Mouse (Mus musculus): Measurements from ENCODE around the gene Ncaph2. TPM values are rescaled to one million over a fixed set of nuclear protein-coding genes. Genes with fewer than 3 reads are reported as not detected.

Gene Ncaph2
- polyA plus RNA-seq, 1 experiment = 59.3 TPM

DNA sequence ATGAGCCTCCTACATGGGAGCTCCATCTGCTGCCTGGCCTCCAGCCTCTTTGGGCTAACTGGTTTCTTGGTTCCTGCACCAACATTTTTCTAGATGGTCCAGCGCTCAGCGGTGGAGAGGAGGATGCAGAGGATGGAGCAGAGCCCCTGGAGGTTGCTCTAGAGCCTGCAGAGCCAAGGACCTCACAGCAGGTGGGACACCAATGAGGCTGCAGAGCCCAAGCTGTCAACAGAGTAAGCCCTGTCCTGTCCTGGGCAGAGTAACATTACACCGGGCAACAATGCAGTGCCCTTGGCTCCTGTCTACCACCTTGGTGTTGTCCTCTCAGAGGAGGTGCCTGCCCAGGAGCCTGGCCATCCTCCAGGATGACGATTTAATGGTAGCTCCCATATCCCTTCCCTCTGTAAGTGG, 9.6 kb downstream of the Ncaph2 start:
- Histone ChIP-seq H3K4me1 (ENCODE audit: control insufficient read depth, insufficient read depth, insufficient read length, low read length) (no peaks in the 10 kb centered on the region), H3K27ac (replicated peaks; ENCODE audit: low read depth, low read length) (no peak overlapping the region), H3K4me3 (ENCODE audit: insufficient read depth, low read depth, low read length) (no peak overlapping the region)

DNA sequence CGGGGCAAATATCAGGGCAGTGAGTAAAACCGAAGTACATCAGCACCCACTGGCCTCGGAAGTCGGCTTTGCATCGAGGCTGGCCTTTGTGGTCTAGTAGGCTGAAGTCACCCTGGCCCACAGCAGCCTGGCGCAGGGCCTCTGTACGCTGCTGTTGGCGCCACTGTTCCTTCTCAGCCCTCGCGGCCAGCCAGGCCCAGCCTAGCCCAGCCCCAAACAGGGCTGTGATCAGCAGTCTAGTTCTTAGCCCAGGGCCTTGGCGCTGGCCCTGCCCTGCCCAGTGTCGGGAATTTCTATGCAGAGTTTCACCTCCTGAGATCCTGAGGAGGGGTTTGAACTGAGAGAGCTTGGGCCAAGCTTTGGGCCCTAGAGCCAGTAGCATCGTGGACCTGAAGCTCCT, 16.5 kb downstream of the Ncaph2 start:
- Histone ChIP-seq H3K4me1 (ENCODE audit: control insufficient read depth, insufficient read depth, insufficient read length, low read length) (peaks cover 6% of the 10 kb centered on the region; the same call in 1 of the 2 replicates), H3K4me3 (ENCODE audit: insufficient read depth, low read depth, low read length) (no peak overlapping the region), H3K27ac (replicated peaks; ENCODE audit: low read depth, low read length) (no peak overlapping the region)

DNA sequence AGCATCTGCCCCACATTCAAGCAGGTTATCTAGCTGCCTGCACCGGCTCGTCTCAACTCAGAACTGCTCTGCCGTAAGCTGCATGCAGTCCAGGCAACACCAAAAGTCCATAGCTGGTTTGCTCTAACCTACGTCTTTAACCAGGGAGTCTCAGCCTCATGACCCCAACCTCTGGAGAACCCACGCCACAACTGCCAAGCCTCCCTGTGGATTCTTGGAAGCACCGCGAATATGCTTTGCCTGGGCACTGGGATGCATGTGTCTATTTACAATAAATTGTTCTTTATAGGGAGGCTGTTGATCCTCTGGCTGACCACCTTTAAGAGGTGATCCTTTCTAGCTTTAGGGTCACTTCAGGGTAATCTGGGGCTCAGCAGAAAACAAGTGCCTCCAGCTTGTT, 17.0 kb downstream of the Ncaph2 start:
- peaks cover 6% of the 10 kb centered on the region; the same call in 1 of the 2 replicates for H3K4me1 ChIP-seq (ENCODE audit: control insufficient read depth, insufficient read depth, insufficient read length, low read length)
- no peak overlapping the region; the same call in 1 of the 2 replicates for H3K27ac ChIP-seq (replicated peaks; ENCODE audit: low read depth, low read length)
- peak overlapping the region; percentile 87 for H3K4me3 ChIP-seq (ENCODE audit: insufficient read depth, low read depth, low read length)

DNA sequence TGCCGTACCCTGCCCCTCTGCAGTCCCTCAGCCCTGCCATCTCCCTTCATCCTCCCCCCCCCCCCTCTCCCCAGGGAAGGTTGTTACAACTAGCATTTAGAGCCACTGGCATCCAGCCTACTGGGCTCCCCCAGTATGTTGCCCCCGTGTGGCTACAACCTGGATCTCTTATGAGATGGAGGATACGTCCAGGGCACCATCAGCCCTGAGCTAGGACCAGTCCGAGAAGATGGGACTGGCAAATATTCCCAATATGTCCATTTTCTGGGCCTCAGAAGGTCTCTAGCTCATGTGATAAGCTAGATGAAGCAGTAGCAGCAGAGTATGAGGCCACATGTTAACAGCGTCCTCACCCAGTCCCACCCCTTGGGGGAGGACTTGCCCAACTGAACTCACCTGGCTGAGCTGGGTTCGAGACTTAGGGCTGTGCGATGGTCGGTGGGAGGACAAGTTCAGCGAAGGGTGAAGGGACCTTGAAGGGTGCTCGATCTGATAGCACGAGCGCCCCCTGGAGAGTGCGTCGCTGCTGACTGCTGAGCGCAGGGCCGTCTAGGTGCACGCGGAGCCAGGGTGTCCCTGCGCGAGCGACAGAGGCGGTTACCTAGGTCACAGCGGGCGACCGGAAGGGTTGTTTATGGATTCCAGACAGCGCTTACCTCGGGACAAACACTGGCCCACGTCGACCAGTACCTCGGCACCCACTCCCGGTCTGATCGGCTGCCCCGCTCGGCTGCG, 17.7 kb downstream of the Ncaph2 start:
- peak overlapping the region; percentile 87 for H3K4me3 ChIP-seq (ENCODE audit: insufficient read depth, low read depth, low read length)
- H3K4me1 ChIP-seq (ENCODE audit: control insufficient read depth, insufficient read depth, insufficient read length, low read length) = peaks cover 6% of the 10 kb centered on the region; the same call in 1 of the 2 replicates
- H3K27ac ChIP-seq (replicated peaks; ENCODE audit: low read depth, low read length) = peak overlapping the region; percentile 94

DNA sequence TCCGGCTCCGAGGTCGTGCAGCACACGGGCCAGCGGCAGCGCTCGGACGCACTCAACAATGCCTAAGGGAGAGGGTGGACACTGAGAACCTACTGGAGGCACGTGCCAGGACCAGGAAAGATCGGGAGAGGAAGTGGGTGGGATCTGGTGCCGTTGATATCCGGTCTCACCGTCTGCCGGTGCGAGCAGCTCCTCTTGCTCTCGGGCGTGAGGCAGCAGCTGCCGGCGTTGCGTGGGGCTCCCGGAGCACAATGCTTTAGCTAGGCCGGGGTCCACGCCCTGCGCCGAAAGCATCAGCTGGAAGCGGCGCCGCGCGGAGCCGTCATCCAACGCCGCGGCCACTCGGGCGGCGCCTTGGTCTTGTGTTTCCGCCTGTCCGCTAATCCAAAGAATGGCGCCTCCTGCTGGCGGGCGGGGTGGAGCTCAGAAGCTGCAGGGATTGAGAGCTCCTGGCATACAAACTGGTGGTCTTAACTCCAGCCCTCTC, 18.3 kb downstream of the Ncaph2 start, which contains the start of gene Sco2:
Gene Sco2 (minus strand): TSS at position 85 of the 487 bp plus-strand sequence.
- Histone ChIP-seq H3K4me3 (ENCODE audit: insufficient read depth, low read depth, low read length) (peak within 1 kb of the TSS; percentile 87), H3K27ac (replicated peaks; ENCODE audit: low read depth, low read length) (peak within 1 kb of the TSS; percentile 94), H3K4me1 (ENCODE audit: control insufficient read depth, insufficient read depth, insufficient read length, low read length) (peaks cover 6% of the 10 kb centered on the region; the same call in 1 of the 2 replicates)

DNA sequence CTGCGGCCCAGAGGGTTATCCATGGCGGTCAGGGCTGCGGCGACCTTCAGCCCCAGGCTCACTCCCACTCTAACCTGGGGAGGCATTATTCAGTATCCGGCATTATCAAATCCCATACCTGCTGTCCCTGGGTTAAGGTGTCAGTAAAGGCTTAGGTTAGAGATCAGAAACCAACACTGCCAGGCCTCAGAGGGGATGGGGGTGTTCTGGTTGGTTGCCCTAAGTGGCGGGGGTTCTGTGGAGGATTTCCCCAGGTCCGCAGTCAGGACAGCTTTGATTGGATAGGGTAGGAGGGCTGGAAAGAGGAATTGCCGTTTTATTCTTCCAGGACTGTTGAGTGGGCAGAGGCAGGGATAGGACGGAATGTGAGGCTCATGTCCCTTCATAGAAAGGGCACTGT, 18.8 kb downstream of the Ncaph2 start:
- peak overlapping the region; percentile 25 for H3K27ac ChIP-seq (replicated peaks; ENCODE audit: low read depth, low read length)
- peaks cover 6% of the 10 kb centered on the region; the same call in 1 of the 2 replicates for H3K4me1 ChIP-seq (ENCODE audit: control insufficient read depth, insufficient read depth, insufficient read length, low read length)
- peak overlapping the region; percentile 87 for H3K4me3 ChIP-seq (ENCODE audit: insufficient read depth, low read depth, low read length)

DNA sequence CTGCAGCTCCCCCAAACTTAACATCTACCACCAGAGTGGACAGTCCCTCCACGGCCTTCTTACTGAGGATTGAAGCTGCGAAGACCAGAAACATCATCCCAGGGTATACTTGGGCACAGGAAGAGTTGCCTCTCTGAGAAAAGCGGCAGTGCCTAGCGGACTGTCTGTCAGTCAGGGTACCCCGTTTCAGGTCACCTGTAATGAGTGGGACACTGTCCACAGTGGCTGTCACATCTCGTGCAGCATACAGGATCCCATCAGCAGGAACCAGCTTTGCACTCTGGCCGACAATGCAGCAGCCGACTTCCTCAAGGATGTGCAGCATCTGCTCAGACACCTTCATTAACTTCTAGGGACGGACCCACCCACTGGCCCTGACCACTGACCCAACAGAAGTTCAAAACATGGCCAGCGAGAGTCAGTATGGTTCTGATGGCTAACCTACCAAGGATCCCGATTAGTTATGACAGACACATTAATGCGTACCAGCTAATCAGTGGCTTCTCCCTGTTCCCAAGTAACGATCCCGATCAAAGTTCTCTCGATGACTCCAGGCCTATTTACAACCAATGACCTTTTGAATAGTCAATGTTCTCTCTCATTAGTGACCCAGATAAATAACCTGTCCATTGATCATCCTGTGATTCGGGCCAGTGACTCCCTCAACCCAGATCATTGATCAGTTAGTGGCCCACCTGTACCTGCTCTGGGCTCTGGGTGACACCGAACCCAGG, 19.4 kb downstream of the Ncaph2 start:
- no peak overlapping the region for H3K27ac ChIP-seq (replicated peaks; ENCODE audit: low read depth, low read length)
- H3K4me3 ChIP-seq (ENCODE audit: insufficient read depth, low read depth, low read length) = peak overlapping the region; percentile 87; the same call in 1 of the 2 replicates
- peaks cover 6% of the 10 kb centered on the region; the same call in 1 of the 2 replicates for H3K4me1 ChIP-seq (ENCODE audit: control insufficient read depth, insufficient read depth, insufficient read length, low read length)

DNA sequence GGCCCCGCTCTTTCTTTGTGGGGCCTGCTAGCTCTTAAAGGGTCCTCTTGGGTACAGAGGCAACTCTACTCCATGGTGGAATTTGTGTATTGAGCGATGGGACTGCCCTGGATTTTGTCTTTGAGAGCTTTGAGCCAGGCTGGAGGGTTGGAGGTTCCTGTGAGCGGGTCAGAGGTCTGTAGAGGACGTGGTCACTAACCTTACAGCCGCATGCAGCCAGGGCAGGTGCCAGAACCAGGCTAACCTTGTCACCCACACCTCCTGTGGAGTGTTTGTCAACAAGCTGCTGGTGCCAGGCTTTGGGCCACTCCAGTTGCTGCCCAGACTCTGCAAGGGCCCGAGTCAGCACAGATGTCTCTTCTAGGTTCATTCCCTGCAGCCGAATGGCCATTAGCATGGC, 20.5 kb downstream of the Ncaph2 start:
- peaks cover 6% of the 10 kb centered on the region; the same call in 1 of the 2 replicates for H3K4me1 ChIP-seq (ENCODE audit: control insufficient read depth, insufficient read depth, insufficient read length, low read length)
- no peak overlapping the region for H3K4me3 ChIP-seq (ENCODE audit: insufficient read depth, low read depth, low read length)
- no peak overlapping the region for H3K27ac ChIP-seq (replicated peaks; ENCODE audit: low read depth, low read length)

DNA sequence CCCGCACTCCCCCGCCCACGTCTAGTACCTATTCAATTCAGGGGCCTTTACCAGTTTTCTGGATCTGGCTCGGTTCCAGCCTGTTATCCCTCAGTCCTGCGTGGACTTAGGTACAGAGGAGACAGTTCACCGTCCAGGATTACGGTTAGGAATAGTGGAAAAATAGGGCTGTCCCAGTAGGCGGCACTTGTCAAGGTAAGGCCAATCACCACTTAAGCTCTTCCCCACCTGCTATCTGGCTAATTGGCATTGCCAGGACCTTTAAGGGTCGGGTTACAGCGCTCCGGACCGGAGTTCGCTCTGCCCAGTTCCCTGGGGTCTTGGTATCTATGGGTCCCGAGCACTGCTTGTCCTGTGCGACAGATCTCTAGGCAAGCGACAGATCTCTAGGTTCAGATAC, 21.4 kb downstream of the Ncaph2 start, which contains the start of gene Tymp:
Gene Tymp (minus strand): TSS at position 83 of the 400 bp plus-strand sequence.
- H3K4me3 ChIP-seq (ENCODE audit: insufficient read depth, low read depth, low read length) = no peak within 1 kb of the TSS
- no peak within 1 kb of the TSS for H3K27ac ChIP-seq (replicated peaks; ENCODE audit: low read depth, low read length)
- H3K4me1 ChIP-seq (ENCODE audit: control insufficient read depth, insufficient read depth, insufficient read length, low read length) = peaks cover 6% of the 10 kb centered on the region; the same call in 1 of the 2 replicates

DNA sequence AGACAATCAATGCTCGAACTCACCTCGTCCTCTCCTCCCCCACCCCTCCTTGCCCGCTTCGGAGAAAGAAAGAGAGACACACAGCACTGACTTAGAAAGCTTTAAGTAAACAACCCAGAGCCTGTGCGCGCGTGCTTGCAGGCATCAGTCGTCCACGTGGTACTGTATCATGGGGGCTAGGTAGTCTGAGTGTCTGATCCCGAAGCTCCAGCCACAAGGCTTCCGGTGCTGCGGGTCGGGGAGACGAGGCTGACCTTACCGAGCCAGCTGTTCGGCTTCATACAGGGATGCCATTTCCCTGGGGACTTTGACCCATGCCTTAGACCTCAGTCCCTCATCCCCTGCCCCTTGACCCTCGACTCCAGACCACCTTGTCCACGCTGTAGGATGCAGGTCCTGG, 21.8 kb downstream of the Ncaph2 start:
- Histone ChIP-seq H3K4me3 (ENCODE audit: insufficient read depth, low read depth, low read length) (no peak overlapping the region), H3K4me1 (ENCODE audit: control insufficient read depth, insufficient read depth, insufficient read length, low read length) (peaks cover 5% of the 10 kb centered on the region; the same call in 1 of the 2 replicates), H3K27ac (replicated peaks; ENCODE audit: low read depth, low read length) (no peak overlapping the region)

DNA sequence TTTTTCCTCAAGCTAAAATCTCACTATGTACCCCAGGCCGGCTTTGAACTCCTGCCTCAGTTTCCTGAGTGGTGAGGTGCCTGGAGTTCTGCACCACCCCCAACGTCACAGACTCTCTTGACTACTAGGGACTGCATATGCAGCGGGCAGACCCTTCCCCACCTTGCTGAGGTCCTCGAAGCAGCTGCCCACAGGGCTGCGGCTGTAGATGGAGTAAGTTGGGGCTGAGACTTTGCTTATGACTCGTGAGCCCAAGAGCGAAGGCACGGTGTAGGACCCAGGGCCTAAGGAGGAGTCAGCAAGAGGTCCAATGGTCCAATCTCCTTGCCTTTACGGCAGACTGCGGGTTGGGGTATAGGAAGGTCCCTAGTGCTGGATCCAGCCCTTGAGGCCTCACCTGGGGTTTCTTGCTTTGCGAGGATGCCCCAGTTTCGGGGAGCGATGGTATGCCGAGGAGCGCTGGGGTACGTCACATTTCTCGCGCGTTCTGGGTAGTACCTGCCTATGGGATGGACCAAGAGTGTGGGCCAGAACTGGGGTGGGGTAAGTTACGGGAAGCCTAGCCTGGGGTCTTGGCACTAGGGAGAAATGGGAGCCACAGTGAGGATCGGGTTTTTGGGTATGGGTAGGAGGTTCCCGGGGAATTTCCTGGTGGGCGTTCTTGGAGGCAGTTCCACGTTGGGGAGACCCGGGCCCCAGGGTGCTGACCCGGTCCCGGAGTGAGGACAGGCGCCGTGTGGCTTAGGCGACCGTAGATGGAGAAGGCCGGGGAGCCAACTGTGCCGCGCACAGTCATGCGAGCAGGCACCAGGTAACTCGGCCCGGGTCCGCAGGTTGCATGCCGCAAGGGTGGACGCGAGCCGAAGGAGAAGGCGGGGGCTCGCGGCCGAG, 22.7 kb downstream of the Ncaph2 start:
- H3K4me3 ChIP-seq (ENCODE audit: insufficient read depth, low read depth, low read length) = peak overlapping the region; percentile 70
- no peaks in the 10 kb centered on the region; the same call in 1 of the 2 replicates for H3K4me1 ChIP-seq (ENCODE audit: control insufficient read depth, insufficient read depth, insufficient read length, low read length)
- peak overlapping the region; percentile 91 for H3K27ac ChIP-seq (replicated peaks; ENCODE audit: low read depth, low read length)

DNA sequence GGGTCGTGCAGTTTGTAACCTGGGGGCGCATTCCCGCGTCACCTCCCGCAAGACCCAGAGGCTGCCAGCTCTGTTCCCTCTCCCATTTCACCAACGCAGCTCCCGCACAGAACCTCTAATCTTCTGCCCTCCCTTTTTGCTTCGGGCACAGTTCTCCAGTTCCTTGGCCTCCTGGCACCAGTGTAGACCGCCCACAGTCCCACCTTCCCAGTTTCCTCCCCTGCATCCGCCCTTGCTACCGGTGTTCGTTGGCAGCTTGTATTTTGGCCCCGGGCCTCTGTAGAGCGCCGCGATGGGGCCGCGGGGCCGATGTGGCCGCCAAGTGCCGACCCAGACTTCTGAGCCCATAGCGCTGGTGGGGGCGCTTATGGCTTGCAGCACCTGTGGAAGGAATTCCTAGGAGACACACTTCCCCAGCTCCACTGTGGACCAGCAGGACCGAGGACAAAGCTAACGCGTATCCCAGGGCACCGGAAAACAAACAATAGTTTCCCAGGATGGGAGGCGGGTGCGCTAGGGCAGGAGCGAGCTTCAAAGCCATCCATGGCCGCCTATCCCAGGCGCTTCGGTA, 23.4 kb downstream of the Ncaph2 start, which contains the start of gene Odf3b:
Gene Odf3b (minus strand): TSS at position 452 of the 571 bp plus-strand sequence.
- Histone ChIP-seq H3K4me3 (ENCODE audit: insufficient read depth, low read depth, low read length) (peak within 1 kb of the TSS; percentile 70), H3K4me1 (ENCODE audit: control insufficient read depth, insufficient read depth, insufficient read length, low read length) (no peaks in the 10 kb centered on the region; the same call in 1 of the 2 replicates), H3K27ac (replicated peaks; ENCODE audit: low read depth, low read length) (peak within 1 kb of the TSS; percentile 91)

DNA sequence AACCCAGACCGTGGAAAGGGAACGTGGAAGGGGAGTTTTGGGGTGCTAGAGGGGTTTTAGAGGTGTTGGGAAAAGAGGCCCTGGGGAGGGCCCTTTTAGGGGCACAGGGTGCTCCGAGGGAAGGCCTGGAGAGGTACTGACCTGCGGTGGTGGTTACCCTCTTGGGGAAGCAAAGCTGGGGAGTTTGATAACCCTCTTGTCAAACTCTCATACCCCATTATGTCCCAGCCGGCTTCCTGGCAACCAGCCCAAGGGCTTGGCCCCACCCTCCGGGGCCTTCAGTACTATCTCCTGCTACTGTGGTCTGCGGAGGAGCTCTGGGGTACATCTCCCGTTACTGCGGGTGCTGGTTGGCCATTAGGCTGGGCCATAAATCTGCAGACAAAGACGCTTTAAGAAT, 23.9 kb downstream of the Ncaph2 start:
- peak overlapping the region; percentile 91 for H3K27ac ChIP-seq (replicated peaks; ENCODE audit: low read depth, low read length)
- no peaks in the 10 kb centered on the region; the same call in 1 of the 2 replicates for H3K4me1 ChIP-seq (ENCODE audit: control insufficient read depth, insufficient read depth, insufficient read length, low read length)
- peak overlapping the region; percentile 70 for H3K4me3 ChIP-seq (ENCODE audit: insufficient read depth, low read depth, low read length)

DNA sequence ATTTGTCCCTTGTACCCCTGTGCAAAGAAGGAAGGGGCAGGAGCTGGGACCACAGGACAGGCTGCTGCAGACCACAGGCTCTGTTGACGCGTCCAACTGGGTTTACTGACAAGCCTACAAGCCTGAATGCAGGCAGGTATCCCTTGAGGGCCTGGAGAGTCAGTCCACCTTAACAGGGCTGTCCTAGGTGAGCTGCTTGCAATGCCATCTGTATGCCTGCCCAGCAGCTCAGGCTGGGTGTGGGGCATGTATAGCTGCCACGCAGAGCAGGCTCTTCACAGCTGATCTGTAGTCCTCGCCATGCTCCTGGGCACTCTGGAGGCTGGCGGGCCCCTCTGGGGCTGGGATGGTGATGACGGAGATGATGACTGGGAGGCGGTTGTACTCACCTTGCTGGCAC, 29.1 kb downstream of the Ncaph2 start, which contains the start of gene Klhdc7b:
Gene Klhdc7b (plus strand): TSS at position 301 of the 400 bp plus-strand sequence.
- Histone ChIP-seq H3K4me3 (ENCODE audit: insufficient read depth, low read depth, low read length) (no peak within 1 kb of the TSS), H3K27ac (replicated peaks; ENCODE audit: low read depth, low read length) (no peak within 1 kb of the TSS), H3K4me1 (ENCODE audit: control insufficient read depth, insufficient read depth, insufficient read length, low read length) (no peaks in the 10 kb centered on the region)

Measured in brown adipose tissue, adult 24 weeks (tissue).